Mouse (Mus musculus) midbrain, postnatal 0 days (tissue): ENCODE results near the gene Aqp5. TPM values are rescaled to one million over a fixed set of nuclear protein-coding genes. Genes with fewer than 3 reads are reported as not detected.
A peak's percentile ranks its signal among the peaks of the same experiment; 100 is the strongest.

Experiments used
- ATAC-seq: fragments of 200-750 bp; cut with Nextera tagmentation; 2 replicates; pipeline ENCODE4 v1.8.0; 2017; ENCODE audit warnings: moderate number of reproducible peaks, mild to moderate bottlenecking, moderate TSS enrichment, moderate library complexity; ENCODE audit not compliant: low FRiP score
- DNase-seq: peaks from one replicate; pipeline ENCODE4 v3.0.0-alpha.2; 2015; ENCODE audit warnings: low spot score
- H3K27ac ChIP-seq: fragments of 300-500 bp; sonication (generic); 2 replicates; pipeline ENCODE4 v1.5.1; 2014; ENCODE audit warnings: low read depth, mild to moderate bottlenecking, low read length, mixed read lengths
- H3K27me3 ChIP-seq: fragments of 300-500 bp; sonication (generic); 2 replicates; pipeline ENCODE4 v1.6.1; 2014; ENCODE audit warnings: low read length, control low read depth, mixed read lengths; ENCODE audit not compliant: insufficient read depth
- H3K36me3 ChIP-seq: fragments of 300-500 bp; sonication (generic); 2 replicates; pipeline ENCODE4 v1.6.1; 2014; ENCODE audit warnings: low read length, control low read depth, mixed read lengths; ENCODE audit not compliant: insufficient read depth
- H3K4me1 ChIP-seq: fragments of 300-500 bp; sonication (generic); 2 replicates; pipeline ENCODE4 v1.6.1; 2014; ENCODE audit warnings: mild to moderate bottlenecking, control low read depth, antibody characterized with exemption, low read length, mixed read lengths; ENCODE audit not compliant: insufficient read depth
- H3K4me2 ChIP-seq: fragments of 300-500 bp; sonication (generic); 2 replicates; pipeline ENCODE4 v1.6.1; 2014; ENCODE audit warnings: low read depth, mild to moderate bottlenecking, low read length, mixed read lengths; ENCODE audit not compliant: poor library complexity, severe bottlenecking
- H3K4me3 ChIP-seq: fragments of 300-500 bp; sonication (generic); 2 replicates; pipeline ENCODE4 v1.5.1; 2014; ENCODE audit warnings: low read depth, mild to moderate bottlenecking, low read length, moderate library complexity
- H3K9ac ChIP-seq: fragments of 300-500 bp; sonication (generic); replicated peaks from 2 replicates; pipeline ENCODE4 v1.6.1; 2014; ENCODE audit warnings: mild to moderate bottlenecking, low read length, moderate library complexity, mixed read lengths; ENCODE audit not compliant: poor library complexity, severe bottlenecking
- H3K9me3 ChIP-seq: fragments of 300-500 bp; sonication (generic); 2 replicates; pipeline ENCODE4 v1.6.1; 2016; ENCODE audit warnings: low read length, control low read depth
- CTCF ChIP-seq: IDR thresholded peaks from 2 replicates; pipeline ENCODE4 v1.5.1; 2016; ENCODE audit warnings: antibody characterized with exemption, mild to moderate bottlenecking
- WGBS: fragments of 180-500 bp; shearing (Covaris S2); extraction: QIAGEN DNeasy Blood & Tissue Kit; methylation state at CpG from one replicate; pipeline ENCODE4 v1.1.7; 2014; 5-methylcytosine and 5-hydroxymethylcytosine counted together
- polyA plus RNA-seq: library from polyadenylated mRNA; unstranded; fragments of >200 nt; fragmentation: Nextera tagmentation; extraction: Ambion mirVana; gene quantifications from 2 replicates; pipeline ENCODE4 v1.2.1, GENCODE M21; 2015
- total RNA-seq: library from RNA; depleted of rRNA; stranded (reverse); fragments of >200 nt; gene quantifications from 2 replicates; pipeline ENCODE4 v1.2.3, GENCODE M21; 2014

The Aqp5 gene
- total and polyA plus RNA-seq, 2 experiments from 2014 or later = 1.0 to 3.2 TPM

GRCm38 (mm10) chr15:99603216-99603615 is 12.6 kb downstream of the Aqp5 start:
- Histone ChIP-seq H3K9me3 (no peaks in the 10 kb centered on the region), H3K4me3 (no peak overlapping the region), H3K27me3 (peaks cover 4% of the 10 kb centered on the region; the same call in 1 of the 2 replicates), H3K4me1 (0 out of 2 replicates have a peak, but pooled peaks cover 5% of the 10 kb centered on the region), H3K36me3 (no peaks in the 10 kb centered on the region), H3K27ac (no peak overlapping the region), H3K9ac (no peak overlapping the region), H3K4me2 (no peak overlapping the region)
- no peak for DNase-seq
- WGBS = 88% methylated on average over 7 of the region's 7 CpGs
- TF ChIP-seq CTCF = no peak
- no peak for ATAC-seq

GRCm38 (mm10) chr15:99605595-99605994 is 15.0 kb downstream of the Aqp5 start:
- no peak overlapping the region for H3K4me2 ChIP-seq
- DNase-seq = no peak
- no peaks in the 10 kb centered on the region for H3K9me3 ChIP-seq
- H3K4me1 ChIP-seq = no peaks in the 10 kb centered on the region
- H3K9ac ChIP-seq = no peak overlapping the region
- no peak for ATAC-seq
- H3K36me3 ChIP-seq = no peaks in the 10 kb centered on the region
- no peak for TF ChIP-seq CTCF
- peaks cover 4% of the 10 kb centered on the region; the same call in 1 of the 2 replicates for H3K27me3 ChIP-seq
- 40% methylated on average over 3 of the region's 3 CpGs for WGBS
- H3K4me3 ChIP-seq = no peak overlapping the region
- H3K27ac ChIP-seq = no peak overlapping the region

DNA sequence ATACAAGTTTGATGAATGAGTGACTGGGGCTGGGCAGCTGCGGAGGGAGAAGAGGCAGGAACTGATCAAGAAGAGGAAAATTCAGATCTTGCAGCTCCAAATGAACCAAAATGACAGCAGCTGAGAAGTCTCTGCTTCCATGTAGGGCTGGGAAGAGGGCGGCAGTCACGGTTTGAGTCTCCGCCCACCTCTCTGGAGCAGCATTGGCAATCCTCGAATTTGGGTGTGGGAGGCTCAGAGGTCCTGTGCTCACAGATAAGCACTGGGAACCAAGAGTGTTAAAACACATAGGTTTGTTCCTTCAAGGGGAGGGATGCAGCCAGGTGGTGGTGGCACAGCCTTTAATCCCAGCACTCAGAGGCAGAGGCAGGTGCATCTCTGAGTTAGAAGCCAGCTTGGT is 15.9 kb downstream of the Aqp5 start:
- 30% methylated on average over 5 of the region's 5 CpGs for WGBS
- Histone ChIP-seq H3K36me3 (no peaks in the 10 kb centered on the region), H3K4me3 (no peak overlapping the region), H3K4me1 (no peaks in the 10 kb centered on the region), H3K27me3 (peaks cover 2% of the 10 kb centered on the region; the same call in 1 of the 2 replicates), H3K9me3 (no peaks in the 10 kb centered on the region), H3K4me2 (no peak overlapping the region), H3K27ac (no peak overlapping the region), H3K9ac (no peak overlapping the region)
- no peak for TF ChIP-seq CTCF
- no peak for DNase-seq
- ATAC-seq = no peak

DNA sequence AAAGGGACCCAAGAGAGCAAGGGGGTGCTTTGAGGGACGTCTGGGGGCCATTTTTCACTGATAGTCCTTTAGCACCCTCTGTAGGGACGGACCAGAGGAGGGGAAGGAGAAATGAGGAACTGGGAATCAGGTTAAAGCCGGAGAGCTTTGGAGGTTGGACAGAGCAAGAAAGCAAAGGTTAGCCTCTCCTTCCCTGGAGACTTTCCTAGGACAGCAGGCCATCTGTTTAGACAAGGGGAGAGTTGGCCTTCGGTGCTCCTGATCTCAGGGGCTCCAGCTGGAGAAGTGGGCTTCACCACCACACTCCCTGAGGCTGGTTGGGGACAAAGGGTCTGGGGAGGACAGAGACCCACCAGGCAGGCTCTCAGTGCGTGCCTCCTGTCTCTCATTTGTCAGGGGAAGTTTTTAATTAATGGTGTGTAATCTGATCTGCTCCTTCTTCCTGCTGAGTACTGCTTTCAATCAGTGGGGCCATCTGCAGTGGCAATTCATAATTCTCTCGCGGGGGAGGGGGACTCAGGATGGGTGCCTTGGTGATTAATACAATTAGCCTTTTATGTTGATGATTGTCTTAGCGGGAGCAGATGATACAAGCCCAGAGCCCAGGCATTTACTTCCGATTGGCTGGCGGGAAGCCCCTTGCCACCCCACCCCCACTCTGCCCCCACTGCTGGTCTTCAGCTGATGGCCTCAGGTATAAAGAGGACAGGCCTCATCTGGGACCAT is 17.0 kb downstream of the Aqp5 start:
- no peaks in the 10 kb centered on the region for H3K4me1 ChIP-seq
- H3K9ac ChIP-seq = no peak overlapping the region
- H3K27ac ChIP-seq = no peak overlapping the region
- no peak for ATAC-seq
- no peak overlapping the region for H3K4me2 ChIP-seq
- no peak overlapping the region for H3K4me3 ChIP-seq
- no peaks in the 10 kb centered on the region for H3K9me3 ChIP-seq
- no peaks in the 10 kb centered on the region for H3K36me3 ChIP-seq
- DNase-seq = peak; percentile 79
- no peaks in the 10 kb centered on the region for H3K27me3 ChIP-seq
- TF ChIP-seq CTCF = no peak
- WGBS = 20% methylated on average over 10 of the region's 10 CpGs

DNA sequence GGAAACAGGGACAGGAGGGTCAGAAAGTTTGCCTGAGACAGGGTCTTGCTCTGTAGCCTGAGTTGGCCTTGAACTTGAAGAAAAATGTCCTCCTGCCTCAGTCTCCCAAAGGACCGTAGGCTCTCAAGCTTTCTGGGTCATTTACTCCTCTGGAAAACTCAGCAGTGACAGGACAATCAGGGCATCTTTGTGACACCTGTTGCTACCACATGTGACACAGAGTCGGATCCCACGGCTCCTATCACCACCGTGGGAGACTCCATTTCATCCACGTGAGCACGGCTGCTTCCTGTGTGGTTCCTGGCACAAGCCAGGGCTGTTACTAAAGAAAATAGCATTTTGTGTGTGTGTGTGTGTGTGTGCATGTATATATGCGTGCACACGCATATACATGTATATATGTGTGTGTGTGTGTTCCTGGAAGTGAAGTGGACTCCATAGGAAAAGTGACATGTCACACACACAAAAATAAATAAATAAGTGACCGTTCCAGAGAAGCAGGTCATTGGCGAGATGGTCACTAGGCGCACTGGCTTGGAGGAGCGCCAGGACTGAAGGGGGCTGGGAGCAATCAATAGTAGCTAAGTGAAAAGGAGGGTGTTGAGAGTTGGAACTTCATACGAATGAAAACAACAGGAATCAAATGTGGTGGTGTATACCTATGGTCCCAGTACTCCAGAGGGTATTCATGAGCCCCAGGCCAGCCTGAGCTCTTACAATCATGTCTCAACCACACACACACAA is 18.0 kb downstream of the Aqp5 start:
- no peak for TF ChIP-seq CTCF
- H3K9ac ChIP-seq = no peak overlapping the region
- WGBS = 82% methylated on average over 13 of the region's 13 CpGs
- no peak for ATAC-seq
- H3K4me2 ChIP-seq = no peak overlapping the region
- H3K27me3 ChIP-seq = no peaks in the 10 kb centered on the region
- no peaks in the 10 kb centered on the region for H3K36me3 ChIP-seq
- no peak for DNase-seq
- H3K27ac ChIP-seq = no peak overlapping the region
- H3K9me3 ChIP-seq = no peaks in the 10 kb centered on the region
- no peak overlapping the region for H3K4me3 ChIP-seq
- no peaks in the 10 kb centered on the region for H3K4me1 ChIP-seq

DNA sequence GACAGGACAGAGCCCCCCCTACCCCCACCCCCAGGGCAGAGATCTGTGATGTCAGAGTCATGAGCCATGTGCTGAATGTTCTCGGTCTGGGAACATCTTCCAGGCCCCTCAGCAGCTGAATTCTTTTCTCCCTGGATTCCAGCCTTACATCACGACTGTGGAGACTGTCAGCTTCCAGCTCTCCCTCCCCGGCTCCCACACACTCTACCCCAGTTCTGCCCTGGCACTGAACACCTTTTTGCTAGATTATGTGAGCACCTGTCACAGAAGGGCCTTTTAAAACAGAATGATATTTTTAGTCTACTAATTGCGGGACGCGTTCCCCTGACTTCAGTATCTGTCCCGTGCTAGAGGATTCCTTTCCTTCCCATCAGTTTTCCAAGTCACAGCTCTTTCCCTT is 21.0 kb downstream of the Aqp5 start:
- DNase-seq (no peak), ATAC-seq (no peak)
- H3K36me3 ChIP-seq = no peaks in the 10 kb centered on the region
- no peaks in the 10 kb centered on the region for H3K27me3 ChIP-seq
- WGBS = 66% methylated on average over 7 of the region's 7 CpGs
- no peaks in the 10 kb centered on the region for H3K4me1 ChIP-seq
- H3K9me3 ChIP-seq = no peaks in the 10 kb centered on the region
- no peak for TF ChIP-seq CTCF
- H3K4me2 ChIP-seq = no peak overlapping the region
- no peak overlapping the region for H3K27ac ChIP-seq
- no peak overlapping the region for H3K4me3 ChIP-seq
- H3K9ac ChIP-seq = no peak overlapping the region
